Mouse (Mus musculus) forebrain, postnatal 0 days (tissue): ENCODE results near the gene Wfdc2. TPM values are rescaled to one million over a fixed set of nuclear protein-coding genes. Genes with fewer than 3 reads are reported as not detected.

Experiments used
- ATAC-seq: fragments of 200-750 bp; cut with Nextera tagmentation; 2 replicates; pipeline ENCODE4 v1.8.0; 2017; ENCODE audit warnings: mild to moderate bottlenecking, moderate library complexity
- DNase-seq: peaks from one replicate; pipeline ENCODE4 v3.0.0-alpha.2; 2015
- H3K27ac ChIP-seq: fragments of 300-500 bp; sonication (generic); 2 replicates; pipeline ENCODE4 v1.5.1; 2014; ENCODE audit warnings: low read depth, mild to moderate bottlenecking, antibody characterized with exemption, low read length, moderate library complexity, mixed read lengths
- H3K27me3 ChIP-seq: fragments of 300-500 bp; sonication (generic); 2 replicates; pipeline ENCODE4 v1.6.1; 2014; ENCODE audit warnings: mild to moderate bottlenecking, low read length, mixed read lengths; ENCODE audit not compliant: insufficient read depth
- H3K36me3 ChIP-seq: fragments of 300-500 bp; sonication (generic); 2 replicates; pipeline ENCODE4 v1.6.1; 2014; ENCODE audit warnings: mild to moderate bottlenecking, moderate library complexity; ENCODE audit not compliant: insufficient read depth
- H3K4me1 ChIP-seq: fragments of 300-500 bp; sonication (generic); 2 replicates; pipeline ENCODE4 v1.6.1; 2014; ENCODE audit warnings: antibody characterized with exemption; ENCODE audit not compliant: insufficient read depth
- H3K4me2 ChIP-seq: fragments of 300-500 bp; sonication (generic); 2 replicates; pipeline ENCODE4 v1.6.1; 2014; ENCODE audit warnings: low read depth, mild to moderate bottlenecking, moderate library complexity
- H3K4me3 ChIP-seq: fragments of 300-500 bp; sonication (generic); 2 replicates; pipeline ENCODE4 v1.5.1; 2014; ENCODE audit warnings: low read depth, low read length, mixed read lengths
- H3K9ac ChIP-seq: fragments of 300-500 bp; sonication (generic); 2 replicates; pipeline ENCODE4 v1.6.1; 2014; ENCODE audit warnings: mild to moderate bottlenecking
- H3K9me3 ChIP-seq: fragments of 300-500 bp; sonication (generic); 2 replicates; pipeline ENCODE4 v1.6.1; 2016; ENCODE audit warnings: low read length
- CTCF ChIP-seq: sonication (generic); IDR thresholded peaks from 2 replicates; pipeline ENCODE4 v1.5.1; 2016; ENCODE audit warnings: antibody characterized with exemption, control low read depth, low read depth
- WGBS: fragments of 180-500 bp; shearing (Covaris S2); extraction: QIAGEN DNeasy Blood & Tissue Kit; methylation state at CpG from one replicate; pipeline ENCODE4 v1.1.7; 2014; 5-methylcytosine and 5-hydroxymethylcytosine counted together
- polyA plus RNA-seq: library from polyadenylated mRNA; unstranded; fragments of >200 nt; fragmentation: Nextera tagmentation; extraction: Ambion mirVana; gene quantifications from 2 replicates; pipeline ENCODE4 v1.2.1, GENCODE M21; 2015
- total RNA-seq: library from RNA; depleted of rRNA; stranded (reverse); fragments of >200 nt; gene quantifications from 2 replicates; pipeline ENCODE4 v1.2.3, GENCODE M21; 2014

Wfdc2 gene
- total and polyA plus RNA-seq, 2 experiments from 2014 or later = 6.1 to 7.3 TPM

GRCm38 (mm10) chr2:164544454-164545097 is 17.6 kb upstream of the Wfdc2 start:
- H3K9me3 ChIP-seq = no peaks in the 10 kb centered on the region
- 60% methylated on average over 5 of the region's 5 CpGs for WGBS
- no peak overlapping the region for H3K9ac ChIP-seq
- no peak overlapping the region for H3K4me2 ChIP-seq
- H3K4me3 ChIP-seq = no peak overlapping the region
- H3K4me1 ChIP-seq = no peaks in the 10 kb centered on the region
- DNase-seq (no peak), ATAC-seq (no peak)
- no peak for TF ChIP-seq CTCF
- H3K27me3 ChIP-seq = no peaks in the 10 kb centered on the region
- no peaks in the 10 kb centered on the region for H3K36me3 ChIP-seq
- no peak overlapping the region for H3K27ac ChIP-seq

GRCm38 (mm10) chr2:164549338-164549737 is 12.9 kb upstream of the Wfdc2 start:
- 43% methylated on average over 4 of the region's 4 CpGs for WGBS

GRCm38 (mm10) chr2:164549963-164550894 is 12.0 kb upstream of the Wfdc2 start:
- no peak overlapping the region for H3K4me2 ChIP-seq
- H3K27me3 ChIP-seq = no peaks in the 10 kb centered on the region
- H3K27ac ChIP-seq = no peak overlapping the region
- H3K9ac ChIP-seq = no peak overlapping the region
- H3K4me3 ChIP-seq = no peak overlapping the region
- H3K36me3 ChIP-seq = no peaks in the 10 kb centered on the region
- no peak for DNase-seq
- 17% methylated on average over 10 of the region's 10 CpGs for WGBS
- no peaks in the 10 kb centered on the region for H3K9me3 ChIP-seq
- no peak; the same call in 1 of the 2 replicates for ATAC-seq
- no peaks in the 10 kb centered on the region for H3K4me1 ChIP-seq
- no peak for TF ChIP-seq CTCF

More at GRCm38 (mm10) chr2:164549338-164549737, 12.9 kb upstream of the Wfdc2 start:
- Histone ChIP-seq H3K36me3 (no peaks in the 10 kb centered on the region), H3K4me1 (no peaks in the 10 kb centered on the region), H3K4me2 (no peak overlapping the region), H3K27ac (no peak overlapping the region), H3K9me3 (no peaks in the 10 kb centered on the region), H3K27me3 (no peaks in the 10 kb centered on the region), H3K4me3 (no peak overlapping the region), H3K9ac (no peak overlapping the region)
- no peak for TF ChIP-seq CTCF
- ATAC-seq (no peak), DNase-seq (no peak)

- H3K27me3 ChIP-seq = no peaks in the 10 kb centered on the region
- no peaks in the 10 kb centered on the region for H3K9me3 ChIP-seq
- ATAC-seq (no peak), DNase-seq (no peak)
- H3K27ac ChIP-seq = no peak overlapping the region
- no peak overlapping the region for H3K9ac ChIP-seq
- H3K4me3 ChIP-seq = no peak overlapping the region
- no peaks in the 10 kb centered on the region for H3K4me1 ChIP-seq
- TF ChIP-seq CTCF = no peak
- WGBS = 82% methylated on average over 2 of the region's 2 CpGs
- no peaks in the 10 kb centered on the region for H3K36me3 ChIP-seq
- H3K4me2 ChIP-seq = no peak overlapping the region
Observed at GRCm38 (mm10) chr2:164550895-164551269, 11.3 kb upstream of the Wfdc2 start.

GRCm38 (mm10) chr2:164551502-164551901 is 10.7 kb upstream of the Wfdc2 start:
- WGBS = 90% methylated on average over 9 of the region's 9 CpGs
- Histone ChIP-seq H3K9me3 (no peaks in the 10 kb centered on the region), H3K9ac (no peak overlapping the region), H3K4me3 (no peak overlapping the region), H3K27ac (no peak overlapping the region), H3K36me3 (no peaks in the 10 kb centered on the region), H3K4me1 (no peaks in the 10 kb centered on the region), H3K27me3 (no peaks in the 10 kb centered on the region), H3K4me2 (no peak overlapping the region)
- DNase-seq (no peak), ATAC-seq (no peak)
- no peak for TF ChIP-seq CTCF

- DNase-seq = no peak
- WGBS = 75% methylated on average over 8 of the region's 8 CpGs
- peaks cover 3% of the 10 kb centered on the region for H3K4me1 ChIP-seq
- H3K4me2 ChIP-seq = no peak overlapping the region
- TF ChIP-seq CTCF = no peak
- H3K4me3 ChIP-seq = no peak overlapping the region
- no peaks in the 10 kb centered on the region for H3K9me3 ChIP-seq
- H3K27me3 ChIP-seq = peaks cover 6% of the 10 kb centered on the region; the same call in 1 of the 2 replicates
- ATAC-seq = no peak
- H3K9ac ChIP-seq = no peak overlapping the region
- no peak overlapping the region for H3K27ac ChIP-seq
- no peaks in the 10 kb centered on the region for H3K36me3 ChIP-seq
Observed at GRCm38 (mm10) chr2:164558426-164558825, 3.8 kb upstream of the Wfdc2 start.
